Mouse (Mus musculus) MEL (cell line): ENCODE measurements around the gene Adam12. TPM values are rescaled to one million over a fixed set of nuclear protein-coding genes. Genes with fewer than 3 reads are reported as not detected.

Source experiments
- DNase-seq: peaks from one replicate; pipeline ENCODE4 v3.0.0; 2011; ENCODE audit warnings: low read depth, low spot score
- H3K27ac ChIP-seq: 2 replicates; pipeline ENCODE4 v1.5.1; 2012; ENCODE audit warnings: low read depth, mild to moderate bottlenecking, control low read depth, low read length, moderate library complexity; ENCODE audit not compliant: control insufficient read depth
- H3K27me3 ChIP-seq, 2 experiments: fragments of 150-350 bp in 1 of 2; sonication (generic) in 1 of 2; 2 replicates each; pipeline ENCODE4 v1.6.1; 2012; ENCODE audit warnings: low read length in 2 of 2, mild to moderate bottlenecking in 2 of 2, improper control_type of control experiment in 1 of 2, moderate library complexity in 1 of 2; ENCODE audit not compliant: insufficient read depth in 2 of 2, control insufficient read depth in 1 of 2
- H3K36me3 ChIP-seq, 2 experiments: 2 replicates each; pipeline ENCODE4 v1.6.1; 2012 to 2014; ENCODE audit warnings: low read length in 2 of 2, improper control_type of control experiment in 1 of 2, inconsistent platforms in 1 of 2, mild to moderate bottlenecking in 1 of 2; ENCODE audit not compliant: insufficient read depth in 2 of 2, control insufficient read depth in 1 of 2
- H3K4me1 ChIP-seq, 2 experiments: fragments of 150-350 bp in 1 of 2; sonication (generic) in 1 of 2; 2 replicates each; pipeline ENCODE4 v1.6.1; 2012; ENCODE audit warnings: low read length in 2 of 2, improper control_type of control experiment in 1 of 2, mild to moderate bottlenecking in 1 of 2; ENCODE audit not compliant: insufficient read depth in 2 of 2, control insufficient read depth in 1 of 2
- H3K4me3 ChIP-seq, 2 experiments: fragments of 150-350 bp in 1 of 2; sonication (generic) in 1 of 2; 2 replicates each; pipeline ENCODE4 v1.5.1; 2012; ENCODE audit warnings: low read depth in 2 of 2, low read length in 2 of 2, mild to moderate bottlenecking in 2 of 2, moderate library complexity in 2 of 2, control low read depth in 1 of 2, improper control_type of control experiment in 1 of 2; ENCODE audit not compliant: control insufficient read depth in 1 of 2, insufficient read depth in 1 of 2
- H3K79me2 ChIP-seq: 2 replicates; pipeline ENCODE4 v1.6.1; 2012; ENCODE audit warnings: mild to moderate bottlenecking, low read length, moderate library complexity; ENCODE audit not compliant: control insufficient read depth, poor library complexity, insufficient read depth
- H3K9ac ChIP-seq: 2 replicates; pipeline ENCODE4 v1.6.1; 2012; ENCODE audit warnings: low read depth, mild to moderate bottlenecking, control low read depth, low read length, moderate library complexity; ENCODE audit not compliant: control insufficient read depth, poor library complexity, severe bottlenecking
- H3K9me3 ChIP-seq: fragments of 150-350 bp; sonication (generic); replicated peaks from 2 replicates; pipeline ENCODE4 v1.6.1; 2012; ENCODE audit warnings: mild to moderate bottlenecking, low read length, improper control_type of control experiment, moderate library complexity; ENCODE audit not compliant: insufficient read depth
- CHD1 ChIP-seq: IDR thresholded peaks from 2 replicates; pipeline ENCODE4 v1.6.1; 2012; ENCODE audit warnings: low read depth, mild to moderate bottlenecking, inconsistent platforms, low read length, improper control_type of control experiment
- CTCF ChIP-seq, 3 experiments: IDR thresholded peaks in 2 of 3; conservative IDR thresholded peaks in 1 of 3; 2 replicates each; pipeline ENCODE4 v1.5.1; 2011 to 2012; ENCODE audit warnings: low read length in 3 of 3, low read depth in 2 of 3, mild to moderate bottlenecking in 2 of 3, improper control_type of control experiment in 1 of 3, inconsistent platforms in 1 of 3, mixed read lengths in 1 of 3, moderate library complexity in 1 of 3; ENCODE audit not compliant: control insufficient read depth in 1 of 3, insufficient read depth in 1 of 3, poor library complexity in 1 of 3, severe bottlenecking in 1 of 3
- E2F4 ChIP-seq: IDR thresholded peaks from 2 replicates; pipeline ENCODE4 v1.6.1; 2011; ENCODE audit warnings: low read depth, low read length, improper control_type of control experiment, borderline replicate concordance
- ELF1 ChIP-seq: IDR thresholded peaks from 2 replicates; pipeline ENCODE4 v1.6.1; 2014; ENCODE audit warnings: low read depth, mild to moderate bottlenecking, inconsistent platforms, low read length, improper control_type of control experiment, moderate library complexity
- EP300 ChIP-seq, 2 experiments: IDR thresholded peaks; 2 replicates each; pipeline ENCODE4 v1.6.1; 2011; ENCODE audit warnings: improper control_type of control experiment in 2 of 2, low read length in 2 of 2, low read depth in 1 of 2, mild to moderate bottlenecking in 1 of 2
- ETS1 ChIP-seq: IDR thresholded peaks from 2 replicates; pipeline ENCODE4 v1.6.1; 2012; ENCODE audit warnings: low read depth, mild to moderate bottlenecking, inconsistent platforms, low read length, improper control_type of control experiment, moderate library complexity
- GABPA ChIP-seq: IDR thresholded peaks from 2 replicates; pipeline ENCODE4 v1.6.1; 2012; ENCODE audit warnings: low read depth, mild to moderate bottlenecking, inconsistent platforms, low read length, improper control_type of control experiment, moderate library complexity
- KAT2A ChIP-seq: conservative IDR thresholded peaks from 2 replicates; pipeline ENCODE4 v1.6.1; 2012; ENCODE audit warnings: low read depth, low read length, improper control_type of control experiment, inconsistent platforms
- MAFK ChIP-seq: IDR thresholded peaks from 2 replicates; pipeline ENCODE4 v1.6.1; 2011; ENCODE audit warnings: low read depth, mild to moderate bottlenecking, low read length, improper control_type of control experiment, borderline replicate concordance
- MAX ChIP-seq: IDR thresholded peaks from 2 replicates; pipeline ENCODE4 v1.6.1; 2011; ENCODE audit warnings: low read length, improper control_type of control experiment
- MYB ChIP-seq: IDR thresholded peaks from 2 replicates; pipeline ENCODE4 v1.6.1; 2011; ENCODE audit warnings: mild to moderate bottlenecking, low read depth, low read length, improper control_type of control experiment
- POLR2AphosphoS5 ChIP-seq: IDR thresholded peaks from 2 replicates; pipeline ENCODE4 v1.6.1; 2012; ENCODE audit warnings: low read depth, borderline replicate concordance, mild to moderate bottlenecking, inconsistent platforms, low read length, moderate library complexity, mixed read lengths
- SIN3A ChIP-seq: IDR thresholded peaks from 2 replicates; pipeline ENCODE4 v1.6.1; 2012; ENCODE audit warnings: low read length, improper control_type of control experiment, inconsistent platforms
- SMC3 ChIP-seq: IDR thresholded peaks from 2 replicates; pipeline ENCODE4 v1.6.1; 2011; ENCODE audit warnings: low read depth, low read length, improper control_type of control experiment
- TCF12 ChIP-seq: IDR thresholded peaks from 2 replicates; pipeline ENCODE4 v1.6.1; 2014; ENCODE audit warnings: low read depth, mild to moderate bottlenecking, inconsistent platforms, low read length, improper control_type of control experiment, moderate library complexity
- UBTF ChIP-seq: IDR thresholded peaks from 2 replicates; pipeline ENCODE4 v1.6.1; 2012; ENCODE audit warnings: low read depth, mild to moderate bottlenecking, inconsistent platforms, low read length, improper control_type of control experiment, moderate library complexity, borderline replicate concordance; ENCODE audit not compliant: insufficient read depth
- USF1 ChIP-seq: IDR thresholded peaks from 2 replicates; pipeline ENCODE4 v1.6.1; 2014; ENCODE audit warnings: low read depth, mild to moderate bottlenecking, inconsistent platforms, low read length, improper control_type of control experiment, moderate library complexity
- ZMIZ1 ChIP-seq: IDR thresholded peaks from 2 replicates; pipeline ENCODE4 v1.6.1; 2012; ENCODE audit warnings: low read depth, mild to moderate bottlenecking, inconsistent platforms, low read length, improper control_type of control experiment, moderate library complexity
- polyA plus RNA-seq, 2 experiments: library from polyadenylated mRNA; stranded (reverse) in 1 of 2; unstranded in 1 of 2; fragments of >175 nt in 1 of 2; fragments of >200 nt in 1 of 2; gene quantifications; 2 replicates each; pipeline versions ENCODE4 v1.2.1 to v1.2.4; 2012; ENCODE audit warnings: low replicate concordance in 2 of 2, low read depth in 1 of 2; ENCODE audit not compliant: insufficient read length in 2 of 2, insufficient read depth in 1 of 2, missing spikeins in 1 of 2
- total RNA-seq: library from RNA; depleted of rRNA; stranded (reverse); fragments of 300-350 nt; gene quantifications from 2 replicates; pipeline ENCODE4 v1.2.3, GENCODE M21; 2012

The Adam12 gene
- total and polyA plus RNA-seq, 3 experiments, result not detected

DNA sequence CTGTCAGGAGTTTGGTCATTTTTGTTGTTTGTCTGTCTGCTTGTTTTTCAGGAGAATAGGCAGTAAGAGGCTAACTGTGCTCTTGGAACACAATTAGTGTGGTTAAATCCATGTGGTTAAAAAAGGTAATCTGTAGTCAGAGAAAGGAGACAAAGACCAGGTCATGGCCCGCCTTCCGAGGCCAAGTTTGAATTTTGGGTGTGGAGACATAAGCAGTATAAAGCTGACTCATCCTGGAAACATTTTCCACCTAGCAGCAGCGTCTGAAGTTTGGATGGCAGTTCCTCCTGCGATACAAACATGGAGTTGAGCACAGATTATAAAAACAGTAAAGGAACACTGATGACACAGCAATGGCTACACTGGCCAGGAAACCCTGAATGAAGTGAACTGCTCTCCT lies 46.2 kb downstream of the Adam12 start:
- Histone ChIP-seq H3K79me2 (no peaks in the 10 kb centered on the region), H3K36me3 (no peaks in the 10 kb centered on the region), H3K4me1 (no peaks in the 10 kb centered on the region), H3K9ac (no peak overlapping the region), H3K27ac (no peak overlapping the region), H3K27me3 (no peaks in the 10 kb centered on the region), H3K9me3 (no peaks in the 10 kb centered on the region), H3K4me3 (no peak overlapping the region)
- no peak for DNase-seq
- no peak for TF ChIP-seq E2F4
- TF ChIP-seq MYB, result no peak
- no peak for TF ChIP-seq CHD1
- TF ChIP-seq ETS1, result no peak
- TF ChIP-seq POLR2AphosphoS5, result no peak
- TF ChIP-seq USF1, result no peak
- TF ChIP-seq MAFK, result no peak
- no peak for TF ChIP-seq ELF1
- TF ChIP-seq GABPA, result no peak
- no peak for TF ChIP-seq MAX
- no peak for TF ChIP-seq EP300 (IDR thresholded peaks at IDR 0.05; ENCODE audit: low read depth in 1 of 2, low read length in 2 of 2)
- TF ChIP-seq SIN3A, result no peak
- no peak for TF ChIP-seq TCF12
- no peak for TF ChIP-seq CTCF (IDR thresholded peaks at IDR 0.05 in 2 of 3, conservative IDR thresholded peaks at IDR 0.05 in 1 of 3; ENCODE audit: control insufficient read depth in 1 of 3, insufficient read depth in 1 of 3, low read depth in 2 of 3, low read length in 3 of 3, poor library complexity in 1 of 3, severe bottlenecking in 1 of 3)
- no peak for TF ChIP-seq ZMIZ1
- TF ChIP-seq UBTF, result no peak
- TF ChIP-seq KAT2A, result no peak

DNA sequence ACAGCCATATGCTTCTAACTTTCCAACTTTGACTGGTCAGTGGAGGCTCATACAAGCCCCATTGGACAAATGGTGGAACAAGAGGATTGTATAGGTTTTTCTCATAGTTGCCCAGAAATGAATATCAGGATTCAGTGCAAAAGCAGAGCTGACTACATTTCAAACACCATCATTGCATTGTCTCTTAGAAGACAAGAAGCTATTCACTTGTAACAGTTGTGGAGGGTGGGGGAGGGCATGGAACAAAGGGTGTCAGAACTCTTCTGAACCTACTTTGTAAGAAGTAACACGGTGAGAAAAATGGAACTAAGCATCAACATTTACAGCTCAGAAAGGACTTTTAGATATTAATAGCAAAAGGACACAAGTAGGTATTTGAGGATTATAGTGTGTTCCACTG lies 50.2 kb downstream of the Adam12 start:
- H3K27ac ChIP-seq, result no peak overlapping the region
- H3K9me3 ChIP-seq, result no peaks in the 10 kb centered on the region
- H3K4me1 ChIP-seq, result no peaks in the 10 kb centered on the region
- DNase-seq, result no peak
- H3K79me2 ChIP-seq, result no peaks in the 10 kb centered on the region
- TF ChIP-seq SMC3, result no peak
- no peak for TF ChIP-seq GABPA
- H3K9ac ChIP-seq, result no peak overlapping the region
- H3K36me3 ChIP-seq, result no peaks in the 10 kb centered on the region
- no peak overlapping the region for H3K4me3 ChIP-seq
- H3K27me3 ChIP-seq, result no peaks in the 10 kb centered on the region
